Mouse (Mus musculus) CD4-positive helper T cell, adult 2 months (primary cell): Measurements from ENCODE around the gene Olfr776.
"Not testable (repeated sequence)": the region's sequence is repeated elsewhere in the genome, so short reads cannot be mapped to it uniquely, and the experiment has no call there.

ENCODE experiments used
- DNase-seq: peaks from one replicate; pipeline ENCODE4 v3.0.0-alpha.2; 2012; ENCODE audit warnings: low read depth, missing footprints, low spot score

Gene Olfr776

DNA sequence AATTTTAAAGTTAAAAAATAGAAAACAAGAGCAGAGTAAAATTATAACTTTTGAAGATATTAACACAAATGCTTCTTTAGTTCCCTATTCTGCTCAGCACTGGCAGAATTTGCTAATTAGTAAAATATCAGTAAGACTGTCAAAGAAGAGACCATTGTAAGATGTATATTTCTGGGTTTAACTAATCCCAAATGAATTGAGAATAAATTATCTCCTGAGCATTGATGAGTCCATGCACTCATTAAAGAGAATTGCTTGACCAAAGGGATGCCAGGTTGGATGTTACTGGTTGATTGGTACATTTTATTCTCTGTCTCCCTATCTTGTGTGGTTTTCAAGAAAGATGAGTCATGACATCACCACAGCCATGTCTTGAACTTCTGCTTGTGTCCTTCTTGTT, at the start of gene Olfr776:
Olfr776 (plus strand) TSS at position 301 of the 400 bp plus-strand sequence.
- DNase-seq = no peak

DNA sequence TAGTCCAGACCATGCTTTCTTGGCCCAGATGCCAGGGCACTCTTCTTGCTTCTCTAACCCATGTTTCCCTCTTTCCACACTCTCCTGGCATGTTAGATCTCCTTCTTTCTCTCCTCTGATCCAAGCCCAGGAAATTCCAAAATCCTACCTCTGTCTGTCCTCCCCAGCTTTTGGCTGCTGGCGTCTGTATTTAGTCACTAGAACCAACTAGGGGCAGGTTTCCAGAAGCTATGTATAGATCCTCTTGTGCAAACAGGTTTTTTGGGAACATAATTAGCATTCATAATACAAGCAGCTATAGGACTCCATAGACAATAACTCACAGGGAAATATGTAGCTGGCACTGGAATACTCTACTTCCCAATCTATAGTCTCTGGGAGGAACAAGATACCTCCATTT, 28.2 kb upstream of the Olfr776 start:
- no peak for DNase-seq

DNA sequence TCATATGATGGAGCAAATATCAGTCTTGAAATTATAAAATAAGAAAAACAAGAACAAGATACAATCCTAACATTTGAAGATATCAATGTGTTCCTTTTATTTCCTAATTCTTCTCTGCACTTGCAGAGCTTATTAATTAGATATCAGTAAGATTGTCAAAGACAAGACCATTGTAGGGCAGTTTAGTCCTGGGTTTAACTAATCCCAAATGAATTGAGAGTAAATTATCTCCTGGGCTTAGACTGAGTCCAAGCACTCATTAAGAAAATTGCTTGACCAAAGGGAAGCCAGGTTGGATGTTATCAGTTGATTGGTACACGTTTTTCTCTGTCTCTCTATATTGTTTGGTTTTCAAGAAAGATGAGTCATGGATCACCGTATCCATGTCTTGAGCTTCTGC, 23.0 kb upstream of the Olfr776 start, which contains the start of gene Olfr774:
Olfr774 (plus strand) TSS at position 301 of the 400 bp plus-strand sequence.
- DNase-seq = no peak

GRCm38 (mm10) chr10:129248112-129248511, 10.8 kb upstream of the Olfr776 start, which contains the start of gene Olfr775:
Olfr775 (plus strand) TSS chr10:129248412.
- no peak for DNase-seq

DNA sequence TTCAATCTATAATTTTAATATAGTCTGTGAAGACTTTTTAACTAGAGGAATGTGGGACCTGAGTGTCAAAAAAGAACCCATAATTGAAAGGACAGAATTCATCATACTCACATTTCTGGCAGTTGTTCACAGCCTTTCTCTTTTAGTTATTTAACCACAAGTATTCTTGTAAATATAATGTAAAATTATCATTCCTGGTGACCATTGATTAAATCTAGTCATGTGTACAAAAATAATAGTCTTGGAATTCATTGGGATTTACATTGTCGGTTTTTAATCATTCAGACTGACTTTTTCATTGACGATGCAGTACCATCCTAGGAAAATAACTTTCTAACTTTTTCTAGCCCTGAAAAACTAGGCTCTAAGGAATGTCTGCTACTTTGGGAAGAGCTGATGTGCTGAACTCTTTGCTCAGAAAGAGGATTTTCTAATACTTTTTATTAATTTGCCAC, 12.2 kb downstream of the Olfr776 start, which contains the start of gene Olfr777:
Olfr777 (minus strand) TSS at position 405 of the 455 bp plus-strand sequence.
- no peak for DNase-seq

GRCm38 (mm10) chr10:129312973-129313372, 54.0 kb downstream of the Olfr776 start:
- DNase-seq = not testable (repeated sequence)

DNA sequence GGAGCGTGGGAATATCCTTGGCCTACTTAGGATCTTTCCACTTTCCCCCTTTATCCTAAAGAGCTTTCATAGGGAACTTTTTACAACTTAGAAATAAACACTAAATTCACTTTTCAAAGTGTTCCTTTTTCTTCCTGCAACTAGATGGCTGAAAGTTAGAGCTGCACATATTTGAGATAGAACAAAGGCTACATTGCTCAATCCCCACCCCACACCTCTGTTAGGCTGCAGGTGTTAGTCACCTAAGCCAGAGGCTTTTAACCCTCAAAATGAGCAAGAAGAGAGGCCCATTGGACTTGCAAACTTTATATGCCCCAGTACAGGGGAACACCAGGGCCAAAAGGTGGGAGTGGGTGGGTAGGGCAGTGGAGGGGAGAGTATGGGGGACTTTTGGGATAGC, 54.6 kb downstream of the Olfr776 start:
- DNase-seq = not testable (repeated sequence)
